Mouse (Mus musculus): ENCODE measurements around the gene Kif1c.

Kif1c gene

DNA sequence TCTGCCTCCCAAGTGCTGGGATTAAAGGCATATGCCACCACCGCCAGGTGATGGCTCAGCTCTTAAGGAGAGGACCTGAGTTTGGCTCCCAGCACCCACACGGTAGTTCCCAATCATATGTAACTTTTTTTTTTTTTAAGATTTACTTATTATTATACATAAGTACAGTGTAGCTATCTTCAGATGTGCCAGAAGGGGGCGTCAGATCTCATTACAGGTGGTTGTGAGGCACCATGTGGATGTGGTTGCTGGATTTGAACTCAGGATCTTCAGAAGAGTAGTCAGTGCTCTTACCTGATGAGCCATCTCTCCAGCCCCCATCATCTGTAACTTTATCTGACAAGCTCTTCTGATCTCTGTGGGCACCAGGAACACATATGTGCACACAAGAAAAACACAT lies 3.0 kb upstream of the Kif1c start:
- DNase-seq (ENCODE audit: low spot score): no peak

GRCm38 (mm10) chr11:70699051-70699450 lies 1.3 kb upstream of the Kif1c start:
- DNase-seq (ENCODE audit: low spot score): no peak

DNA sequence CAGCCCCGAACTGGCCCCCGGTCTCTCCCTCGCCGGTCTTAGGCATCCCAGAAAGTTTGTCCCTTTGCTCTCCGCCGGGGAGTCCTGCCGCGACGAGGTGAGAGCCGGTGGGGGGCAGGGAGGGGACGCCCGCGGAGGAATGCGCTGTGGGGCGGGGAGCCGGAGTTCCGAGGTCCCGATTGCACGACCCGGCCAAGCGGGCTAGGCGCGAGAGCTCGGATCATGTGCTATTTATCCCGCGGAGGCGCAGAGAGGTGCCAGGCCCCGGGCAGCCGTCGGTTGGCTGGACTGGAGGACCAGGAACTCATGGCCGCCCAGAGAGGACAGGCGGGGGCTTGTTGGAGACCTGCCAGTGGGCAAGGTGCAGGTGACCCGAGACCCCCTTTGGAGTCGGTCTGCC lies 265 bp downstream of the Kif1c start:
- DNase-seq (ENCODE audit: low spot score): no peak

DNA sequence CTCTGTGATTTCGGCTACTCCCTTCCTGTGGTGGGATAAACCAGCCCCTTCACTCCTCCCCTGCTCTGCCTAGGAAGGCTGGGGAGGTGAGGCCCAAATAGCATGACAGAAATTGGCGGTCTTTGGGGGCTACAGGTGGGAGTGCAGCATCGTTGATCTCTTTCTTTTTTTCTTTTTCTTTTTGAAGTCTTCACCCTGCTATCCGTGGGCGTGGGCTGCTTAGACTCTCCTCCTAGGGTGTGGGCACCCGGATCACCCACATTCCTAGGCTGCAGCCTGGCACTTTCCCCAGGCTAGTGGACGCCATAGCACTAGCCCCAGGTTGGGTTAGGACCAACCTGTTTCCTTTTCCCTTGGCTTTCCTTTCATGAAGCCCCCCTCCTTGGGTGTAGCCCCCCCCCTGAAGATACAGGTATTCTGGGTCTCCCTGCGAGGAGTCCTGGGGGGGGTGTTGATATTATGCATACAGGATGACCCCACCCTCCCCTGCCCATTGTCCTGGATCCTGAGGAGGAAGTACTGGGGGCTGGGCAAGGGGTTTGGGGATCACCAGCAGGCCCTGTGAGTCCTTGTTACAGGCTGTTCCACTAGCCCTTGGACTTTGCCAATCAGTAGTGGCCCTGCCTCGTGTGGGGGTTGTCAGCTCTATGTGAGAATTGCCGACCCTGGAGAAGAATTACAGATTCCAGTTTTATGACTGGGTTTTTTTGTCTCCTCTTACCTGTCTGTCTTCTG lies 1.0 kb downstream of the Kif1c start:
- no peak for DNase-seq (ENCODE audit: low spot score)

- DNase-seq (ENCODE audit: low spot score): no peak
Observed at GRCm38 (mm10) chr11:70701984-70702733, 1.8 kb downstream of the Kif1c start.

DNA sequence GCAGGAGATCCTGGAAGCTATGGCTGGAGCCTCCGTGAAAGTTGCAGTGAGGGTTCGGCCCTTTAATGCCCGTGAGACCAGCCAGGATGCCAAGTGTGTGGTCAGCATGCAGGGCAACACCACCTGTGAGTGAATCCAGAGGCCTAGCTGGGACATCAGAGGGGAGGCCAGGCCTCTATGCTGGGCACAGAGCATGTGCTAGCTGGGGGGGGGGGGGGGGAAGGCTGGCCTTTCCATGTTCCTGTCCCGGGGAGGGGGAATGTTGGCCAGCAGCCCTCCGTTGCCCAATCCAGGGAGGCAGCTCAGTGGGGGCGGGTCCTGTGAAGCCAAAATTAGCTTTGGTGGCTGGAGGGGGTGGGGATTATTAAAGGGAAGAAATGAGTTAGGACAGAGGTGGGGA lies 2.4 kb downstream of the Kif1c start:
- no peak for DNase-seq (ENCODE audit: low spot score)

DNA sequence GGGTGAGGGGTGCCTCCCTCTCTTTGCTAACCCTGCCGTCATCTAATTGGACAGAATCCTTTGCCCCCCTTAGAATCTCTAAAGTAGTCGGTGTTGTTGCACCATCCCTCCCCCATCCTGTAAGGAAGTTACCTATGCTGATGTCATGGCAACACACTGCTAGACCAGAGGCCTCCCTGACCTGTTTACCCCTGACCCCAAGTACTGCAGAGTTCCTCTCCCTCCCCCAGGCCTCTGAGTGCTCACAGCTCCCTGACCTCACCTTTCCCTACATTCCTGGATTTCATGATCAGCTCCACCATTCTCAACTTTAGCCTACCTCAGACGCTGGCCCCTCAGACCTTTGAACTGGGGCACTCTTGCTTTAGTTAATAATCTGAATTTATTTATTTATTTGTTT lies 5.8 kb downstream of the Kif1c start:
- no peak for DNase-seq (ENCODE audit: low spot score)

- DNase-seq (ENCODE audit: low spot score): no peak
Observed at GRCm38 (mm10) chr11:70711026-70711425, 10.7 kb downstream of the Kif1c start.

- no peak for DNase-seq (ENCODE audit: low spot score)
Observed at GRCm38 (mm10) chr11:70713222-70713621, 12.9 kb downstream of the Kif1c start.

DNA sequence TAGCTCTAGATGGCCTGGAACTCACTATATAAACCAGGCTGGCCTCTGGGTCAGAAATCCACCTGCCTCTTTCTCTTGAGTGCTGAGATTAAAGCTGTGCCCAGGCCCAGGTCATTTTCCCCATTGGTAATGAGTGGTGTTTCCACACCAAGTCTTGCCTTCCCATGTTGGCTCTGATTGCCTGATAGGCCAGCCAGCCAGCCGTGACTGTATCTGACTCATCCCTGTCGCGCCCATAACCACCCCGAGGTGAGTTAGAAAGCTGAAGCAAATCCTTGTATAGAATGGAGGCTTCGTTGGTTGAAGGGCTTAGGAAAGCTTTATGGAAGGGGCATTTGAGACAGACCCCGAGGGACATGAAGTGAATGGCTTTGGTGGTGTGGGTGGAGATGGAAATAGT lies 15.5 kb downstream of the Kif1c start:
- DNase-seq (ENCODE audit: low spot score): no peak

GRCm38 (mm10) chr11:70718481-70718880 lies 18.1 kb downstream of the Kif1c start:
- DNase-seq (ENCODE audit: low spot score): no peak

DNA sequence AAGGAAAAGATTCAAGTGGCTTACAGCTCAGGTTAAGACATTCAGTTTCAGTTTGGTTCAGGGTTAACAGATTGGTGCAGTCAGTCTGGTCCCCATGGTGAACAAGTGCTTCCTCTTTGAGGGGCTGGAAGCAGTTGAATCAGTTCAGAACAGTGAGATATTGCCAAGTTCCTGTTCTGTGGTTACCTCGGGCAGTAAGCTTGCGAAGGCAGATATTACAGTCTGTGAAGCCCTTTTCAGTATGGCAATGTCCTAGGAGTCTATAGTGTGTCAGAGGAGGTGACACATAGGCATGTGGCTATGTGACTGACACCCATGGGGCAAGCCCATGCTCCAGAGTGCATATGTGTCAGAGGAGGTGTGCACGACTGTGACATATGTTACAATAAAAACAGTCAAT lies 20.2 kb downstream of the Kif1c start:
- no peak for DNase-seq (ENCODE audit: low spot score)

GRCm38 (mm10) chr11:70721072-70721471 lies 20.7 kb downstream of the Kif1c start:
- DNase-seq (ENCODE audit: low spot score): no peak

- DNase-seq (ENCODE audit: low spot score): no peak
Observed at GRCm38 (mm10) chr11:70724706-70725105, 24.4 kb downstream of the Kif1c start.

GRCm38 (mm10) chr11:70726585-70726984 lies 26.2 kb downstream of the Kif1c start:
- DNase-seq (ENCODE audit: low spot score): no peak

DNA sequence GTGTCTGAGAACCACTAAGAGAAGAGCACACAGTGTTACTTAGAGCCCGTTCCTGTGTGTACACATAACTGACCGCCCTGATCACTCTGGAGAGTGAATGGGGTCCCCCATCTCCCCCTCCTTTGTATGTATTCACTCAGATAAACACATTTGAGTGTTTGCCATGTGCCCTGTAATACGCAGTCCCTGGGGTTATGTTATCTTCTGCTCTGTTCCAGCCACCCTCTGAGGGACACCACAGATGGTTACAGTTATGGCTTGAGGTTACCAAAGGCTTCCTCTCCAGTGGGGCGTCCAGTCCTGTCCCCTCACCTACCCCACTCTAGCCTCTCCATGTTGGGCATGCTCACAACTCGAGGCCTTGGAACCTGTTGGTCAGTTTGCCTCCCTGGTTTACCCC lies 27.0 kb downstream of the Kif1c start:
- DNase-seq (ENCODE audit: low spot score): no peak

DNA sequence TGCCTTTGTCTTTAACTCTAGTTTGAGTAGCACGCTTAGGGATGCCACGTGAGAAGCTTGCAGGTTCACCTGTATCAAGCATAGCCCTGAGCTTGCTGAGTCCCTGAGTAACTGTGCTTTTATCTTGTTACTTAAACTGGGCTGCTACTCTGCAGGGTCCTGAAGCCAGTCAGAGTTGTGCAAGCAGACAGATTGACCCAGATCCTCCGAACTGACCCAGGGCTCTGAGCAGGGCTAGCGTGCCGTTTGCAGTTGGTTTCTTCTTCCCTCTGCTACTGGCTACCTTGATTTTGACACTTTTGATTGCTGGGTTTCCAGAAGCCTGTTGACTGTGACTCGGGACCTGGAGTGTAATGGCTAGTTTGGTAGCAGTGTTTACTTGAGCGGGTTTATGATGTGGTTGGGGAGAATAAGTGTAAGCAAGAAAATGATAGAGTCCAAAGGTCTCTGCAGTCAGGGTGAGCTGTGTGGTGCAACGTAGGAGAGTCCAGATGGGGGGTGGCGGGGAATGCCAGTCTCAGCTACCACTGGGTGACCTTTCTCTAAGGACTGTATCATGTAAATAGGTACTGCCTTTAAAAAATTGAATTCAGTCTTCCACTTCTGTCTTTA lies 30.2 kb downstream of the Kif1c start:
- DNase-seq (ENCODE audit: low spot score): no peak

GRCm38 (mm10) chr11:70731178-70731577 lies 30.8 kb downstream of the Kif1c start:
- DNase-seq (ENCODE audit: low spot score): no peak

GRCm38 (mm10) chr11:70733256-70733655 lies 32.9 kb downstream of the Kif1c start:
- DNase-seq (ENCODE audit: low spot score): no peak

GRCm38 (mm10) chr11:70737749-70738148 lies 37.4 kb downstream of the Kif1c start:
- no peak for DNase-seq (ENCODE audit: low spot score)

DNA sequence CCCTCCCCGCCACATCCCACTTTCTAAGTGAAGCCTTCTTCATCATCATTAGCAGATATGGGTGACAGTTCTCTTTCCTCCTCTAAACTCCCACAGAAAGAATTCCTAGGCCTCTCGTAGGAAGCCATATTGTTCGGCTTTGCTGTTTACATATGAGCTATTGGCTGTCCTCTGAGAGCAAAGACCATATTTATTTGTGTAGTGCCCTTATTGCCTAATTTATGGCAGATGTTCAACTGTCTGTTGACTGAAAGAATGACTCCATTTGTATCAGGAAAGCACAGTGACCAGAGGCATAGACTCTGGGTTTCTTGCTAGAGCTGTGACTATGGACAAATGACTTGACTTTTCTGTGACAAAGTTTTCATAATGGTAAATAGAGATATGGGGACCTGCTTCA lies 41.3 kb downstream of the Kif1c start:
- no peak for DNase-seq (ENCODE audit: low spot score)

DNA sequence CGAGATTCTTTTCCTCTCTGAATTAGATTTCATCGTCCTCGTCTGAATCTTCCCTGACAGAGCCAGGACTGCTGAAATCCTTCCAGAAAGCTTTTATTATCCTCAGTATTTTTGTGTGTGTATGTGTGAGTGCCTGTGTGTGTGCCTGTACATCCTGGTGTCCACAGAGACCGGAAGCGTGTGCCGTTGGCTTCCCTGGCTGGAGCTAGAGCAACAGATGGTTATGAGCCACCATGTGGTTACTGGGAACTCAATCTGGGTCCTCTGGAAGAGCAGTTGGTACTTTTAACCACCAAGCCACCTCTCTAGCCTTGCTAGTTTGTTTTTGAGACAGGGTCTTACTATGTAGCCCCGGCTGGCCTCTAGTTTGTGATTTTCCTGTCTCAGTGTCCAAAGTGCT lies 41.8 kb downstream of the Kif1c start:
- DNase-seq (ENCODE audit: low spot score): no peak

All from c-Kit-positive CD71-positive TER-119-positive erythroid progenitor cells, embryonic 14.5 days (primary cell).